Mouse (Mus musculus) kidney, embryonic 14.5 days (tissue): Measurements from ENCODE around the gene Crk. TPM values are rescaled to one million over a fixed set of nuclear protein-coding genes. Genes with fewer than 3 reads are reported as not detected.

Experiments used
- ATAC-seq: fragments of 200-750 bp; cut with Nextera tagmentation; 2 replicates; pipeline ENCODE4 v1.8.0; 2017; ENCODE audit warnings: moderate number of reproducible peaks, mild to moderate bottlenecking, moderate TSS enrichment, moderate library complexity; ENCODE audit not compliant: low FRiP score, low TSS enrichment
- H3K27ac ChIP-seq: fragments of 300-500 bp; sonication (generic); 2 replicates; pipeline ENCODE4 v1.5.1; 2014; ENCODE audit warnings: low read depth, mild to moderate bottlenecking, low read length, moderate library complexity, mixed read lengths
- H3K27me3 ChIP-seq: fragments of 300-500 bp; sonication (generic); 2 replicates; pipeline ENCODE4 v1.6.1; 2014; ENCODE audit warnings: mild to moderate bottlenecking, low read length; ENCODE audit not compliant: control insufficient read depth, insufficient read depth
- H3K36me3 ChIP-seq: fragments of 300-500 bp; sonication (generic); 2 replicates; pipeline ENCODE4 v1.6.1; 2014; ENCODE audit warnings: low read length, mixed read lengths; ENCODE audit not compliant: control insufficient read depth, insufficient read depth
- H3K4me1 ChIP-seq: fragments of 300-500 bp; sonication (generic); 2 replicates; pipeline ENCODE4 v1.6.1; 2014; ENCODE audit warnings: low read length, mixed read lengths; ENCODE audit not compliant: control insufficient read depth, insufficient read depth
- H3K4me2 ChIP-seq: fragments of 300-500 bp; sonication (generic); replicated peaks from 2 replicates; pipeline ENCODE4 v1.6.1; 2014; ENCODE audit warnings: low read depth, mild to moderate bottlenecking, low read length
- H3K4me3 ChIP-seq: fragments of 300-500 bp; sonication (generic); 2 replicates; pipeline ENCODE4 v1.5.1; 2014; ENCODE audit warnings: mild to moderate bottlenecking, low read length
- H3K9ac ChIP-seq: fragments of 300-500 bp; sonication (generic); 2 replicates; pipeline ENCODE4 v1.6.1; 2014; ENCODE audit warnings: low read depth, mild to moderate bottlenecking, low read length, moderate library complexity
- H3K9me3 ChIP-seq: fragments of 300-500 bp; sonication (generic); 2 replicates; pipeline ENCODE4 v1.6.1; 2016; ENCODE audit warnings: low read length; ENCODE audit not compliant: control insufficient read depth
- WGBS: fragments of 180-500 bp; shearing (Covaris S2); extraction: QIAGEN DNeasy Blood & Tissue Kit; methylation state at CpG from one replicate; pipeline ENCODE4 v1.1.7; 2014; 5-methylcytosine and 5-hydroxymethylcytosine counted together
- polyA plus RNA-seq: library from polyadenylated mRNA; unstranded; fragments of >200 nt; fragmentation: Nextera tagmentation; extraction: Ambion mirVana; gene quantifications from 2 replicates; pipeline ENCODE4 v1.2.1, GENCODE M21; 2014

Gene Crk
- polyA plus RNA-seq, 1 experiment from 2014 or later: 119 TPM

DNA sequence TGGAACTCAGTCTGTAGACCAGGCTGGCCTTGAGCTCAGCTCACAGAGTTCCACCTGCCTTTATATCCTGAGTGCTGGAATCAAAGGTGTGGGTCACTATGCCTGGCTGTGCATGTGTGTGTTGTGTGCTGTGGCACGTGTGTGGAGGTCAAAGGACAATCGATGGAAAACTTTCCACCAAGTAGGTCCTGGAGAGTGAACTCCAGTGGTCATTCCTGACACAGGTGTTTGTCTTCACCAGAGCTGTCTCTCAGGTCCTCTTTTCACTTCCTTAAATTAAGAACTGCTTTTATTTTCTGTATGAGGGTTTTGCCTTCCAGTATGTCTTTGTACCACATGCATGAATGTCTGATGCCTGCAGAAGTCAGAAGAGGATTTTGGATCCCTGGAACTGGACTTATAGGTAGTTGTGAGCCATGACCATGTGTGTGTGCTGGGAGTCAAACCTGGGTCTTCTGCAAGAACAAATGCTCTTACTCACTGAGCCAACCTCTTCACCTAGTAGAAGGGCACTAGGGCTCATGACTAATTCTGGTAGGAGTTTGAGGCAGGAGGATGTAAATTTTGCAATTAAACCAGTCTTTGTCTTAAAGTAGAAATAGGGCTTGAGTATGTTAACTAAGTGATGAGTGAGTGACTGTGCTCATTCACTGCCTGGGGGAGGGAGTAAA lies 58.9 kb downstream of the Crk start:
- no peak for ATAC-seq
- Histone ChIP-seq H3K4me3 (no peak overlapping the region), H3K4me2 (no peak overlapping the region), H3K9ac (no peak overlapping the region), H3K27me3 (no peaks in the 10 kb centered on the region), H3K9me3 (no peaks in the 10 kb centered on the region), H3K27ac (no peak overlapping the region), H3K36me3 (peaks cover 12% of the 10 kb centered on the region; the same call in 1 of the 2 replicates), H3K4me1 (peaks cover 27% of the 10 kb centered on the region)
- WGBS: 65% methylated on average over 2 of the region's 2 CpGs

GRCm38 (mm10) chr11:75738477-75738821 lies 59.4 kb downstream of the Crk start:
- peaks cover 13% of the 10 kb centered on the region; the same call in 1 of the 2 replicates for H3K36me3 ChIP-seq
- no peak overlapping the region for H3K27ac ChIP-seq
- no peak overlapping the region for H3K4me3 ChIP-seq
- no peak overlapping the region for H3K9ac ChIP-seq
- H3K4me1 ChIP-seq: peaks cover 27% of the 10 kb centered on the region
- no peaks in the 10 kb centered on the region for H3K9me3 ChIP-seq
- WGBS: 92% methylated on average over 7 of the region's 7 CpGs
- H3K27me3 ChIP-seq: no peaks in the 10 kb centered on the region
- no peak for ATAC-seq
- H3K4me2 ChIP-seq: no peak overlapping the region

GRCm38 (mm10) chr11:75740204-75740603 lies 61.1 kb downstream of the Crk start:
- Histone ChIP-seq H3K4me2 (no peak overlapping the region), H3K4me1 (peaks cover 21% of the 10 kb centered on the region), H3K4me3 (no peak overlapping the region), H3K27me3 (no peaks in the 10 kb centered on the region), H3K9me3 (no peaks in the 10 kb centered on the region), H3K27ac (no peak overlapping the region), H3K9ac (no peak overlapping the region), H3K36me3 (peaks cover 13% of the 10 kb centered on the region; the same call in 1 of the 2 replicates)
- no peak for ATAC-seq
- 74% methylated on average over 3 of the region's 3 CpGs for WGBS

DNA sequence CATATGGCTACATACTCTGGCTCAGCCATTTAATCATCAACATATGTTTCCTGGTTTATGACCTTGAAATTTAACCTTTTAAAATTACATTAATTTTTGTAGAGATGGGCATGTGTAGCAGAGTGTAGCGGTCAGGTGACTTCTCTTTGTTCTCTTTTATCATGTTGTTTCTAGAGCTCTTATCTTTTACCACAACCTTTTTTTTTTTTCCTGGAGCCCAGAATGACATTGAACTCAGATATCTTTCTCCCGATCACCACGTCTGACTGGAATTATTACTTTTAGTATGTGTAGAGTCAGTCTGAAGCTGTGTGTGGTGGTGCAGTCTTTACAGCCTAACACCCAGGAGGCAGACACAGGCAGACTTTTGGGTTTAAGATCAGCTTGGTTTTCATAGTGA lies 62.6 kb downstream of the Crk start:
- H3K4me2 ChIP-seq: no peak overlapping the region

GRCm38 (mm10) chr11:75744761-75745160 lies 65.7 kb downstream of the Crk start:
- H3K9me3 ChIP-seq: no peaks in the 10 kb centered on the region
- no peaks in the 10 kb centered on the region for H3K27me3 ChIP-seq
- ATAC-seq: no peak
- H3K4me3 ChIP-seq: no peak overlapping the region
- WGBS: 94% methylated on average over 3 of the region's 3 CpGs
- no peak overlapping the region for H3K27ac ChIP-seq
- H3K36me3 ChIP-seq: peaks cover 14% of the 10 kb centered on the region; the same call in 1 of the 2 replicates
- H3K9ac ChIP-seq: no peak overlapping the region
- H3K4me2 ChIP-seq: no peak overlapping the region
- H3K4me1 ChIP-seq: peaks cover 4% of the 10 kb centered on the region

More for the DNA sequence above, 62.6 kb downstream of the Crk start:
- Histone ChIP-seq H3K27me3 (no peaks in the 10 kb centered on the region), H3K4me3 (no peak overlapping the region), H3K27ac (no peak overlapping the region), H3K4me1 (peaks cover 10% of the 10 kb centered on the region), H3K9ac (no peak overlapping the region), H3K9me3 (no peaks in the 10 kb centered on the region), H3K36me3 (peaks cover 13% of the 10 kb centered on the region; the same call in 1 of the 2 replicates)
- ATAC-seq: no peak
- 81% methylated on average over 3 of the region's 3 CpGs for WGBS

DNA sequence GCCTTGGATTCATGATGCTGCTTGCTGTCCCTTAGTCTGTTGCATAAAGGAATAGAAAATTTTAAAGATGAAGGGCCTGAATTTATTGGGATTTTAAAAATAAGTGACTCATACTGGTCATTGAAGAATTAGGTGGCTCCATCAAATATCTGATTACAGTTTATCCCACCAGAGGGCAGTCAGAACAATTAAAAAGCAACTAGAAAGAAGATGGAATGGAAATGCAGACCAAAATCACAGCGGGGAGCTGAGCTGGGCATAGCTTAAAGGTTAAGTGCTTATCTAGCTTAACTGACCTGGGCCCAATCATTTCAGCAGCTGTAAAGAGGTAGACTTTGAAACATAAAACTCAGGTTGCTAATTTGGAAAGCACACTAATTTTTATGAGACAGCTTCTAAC lies 71.5 kb downstream of the Crk start:
- no peak overlapping the region for H3K27ac ChIP-seq
- H3K4me2 ChIP-seq: no peak overlapping the region
- peaks cover 44% of the 10 kb centered on the region for H3K36me3 ChIP-seq
- ATAC-seq: no peak
- peaks cover 3% of the 10 kb centered on the region; the same call in 1 of the 2 replicates for H3K4me1 ChIP-seq
- H3K27me3 ChIP-seq: no peaks in the 10 kb centered on the region
- no peak overlapping the region for H3K9ac ChIP-seq
- WGBS: 85% methylated on average over 1 of the region's 1 CpGs
- H3K4me3 ChIP-seq: no peak overlapping the region
- H3K9me3 ChIP-seq: no peaks in the 10 kb centered on the region

GRCm38 (mm10) chr11:75751082-75751481 lies 72.0 kb downstream of the Crk start:
- Histone ChIP-seq H3K36me3 (peaks cover 49% of the 10 kb centered on the region), H3K27me3 (no peaks in the 10 kb centered on the region), H3K4me2 (no peak overlapping the region), H3K4me3 (no peak overlapping the region), H3K9me3 (no peaks in the 10 kb centered on the region), H3K9ac (no peak overlapping the region), H3K27ac (no peak overlapping the region), H3K4me1 (peaks cover 3% of the 10 kb centered on the region; the same call in 1 of the 2 replicates)
- no peak for ATAC-seq
- 79% methylated on average over 4 of the region's 4 CpGs for WGBS

Other genes starting within 250 kb of the Crk start
- 3.9 and 8.4 TPM in 2 replicates for gene Serpinf2, start 239.7 kb upstream of the Crk start, polyA plus RNA-seq
- 2.8 and 4.8 TPM in 2 replicates for gene Wdr81, start 224.5 kb upstream of the Crk start, polyA plus RNA-seq
- 20.7 and 21.0 TPM in 2 replicates for gene Tlcd2, start 217.5 kb upstream of the Crk start, polyA plus RNA-seq
- 56.4 and 103 TPM in 2 replicates for gene Prpf8, start 192.4 kb upstream of the Crk start, polyA plus RNA-seq
- gene Rilp, start 169.2 kb upstream of the Crk start, polyA plus RNA-seq: 0.51 and 0.97 TPM in 2 replicates
- 10.0 TPM in 2 replicates for gene Scarf1, start 165.7 kb upstream of the Crk start, polyA plus RNA-seq
- gene Slc43a2, start 147.6 kb upstream of the Crk start, polyA plus RNA-seq: 3.5 and 6.0 TPM in 2 replicates
- gene Pitpna, start 91.2 kb upstream of the Crk start, polyA plus RNA-seq: 78.2 and 99.5 TPM in 2 replicates
- gene Inpp5k, start 48.3 kb upstream of the Crk start, polyA plus RNA-seq: 24.9 and 30.1 TPM in 2 replicates
- 21.5 and 32.0 TPM in 2 replicates for gene Myo1c, start 28.8 kb upstream of the Crk start, polyA plus RNA-seq
- 918 and 1,088 TPM in 2 replicates for gene Ywhae, start 53.6 kb downstream of the Crk start, polyA plus RNA-seq
- 1.1 and 1.2 TPM in 2 replicates for gene Doc2b, start 116.8 kb downstream of the Crk start, polyA plus RNA-seq